Mouse (Mus musculus): ENCODE measurements around the gene Nkain4.

- TF ChIP-seq CTCF (IDR thresholded peaks at IDR 0.05; ENCODE audit: low read depth), result no peak
- no peak for TF ChIP-seq EP300 (IDR thresholded peaks at IDR 0.05; ENCODE audit: low read depth)
Observed at GRCm38 (mm10) chr2:180954061-180955047, at the start of gene Nkain4.
